Mouse (Mus musculus): Measurements from ENCODE around the gene Mybphl. TPM values are rescaled to one million over a fixed set of nuclear protein-coding genes. Genes with fewer than 3 reads are reported as not detected.
A peak's percentile ranks its signal among the peaks of the same experiment; 100 is the strongest.

Mybphl gene
- total RNA-seq, 1 experiment, result not detected

- no peak for TF ChIP-seq HCFC1 (IDR thresholded peaks at IDR 0.05; ENCODE audit: borderline replicate concordance, insufficient read depth, low read length)
- no peak for TF ChIP-seq MAFK (IDR thresholded peaks at IDR 0.05; ENCODE audit: insufficient read depth, low read depth, low read length)
- no peak for TF ChIP-seq ZC3H11A (IDR thresholded peaks at IDR 0.05; ENCODE audit: borderline replicate concordance, low read depth, low read length)
- TF ChIP-seq ZNF384 (IDR thresholded peaks at IDR 0.05; ENCODE audit: low read depth, low read length), result no peak
- TF ChIP-seq CHD2 (IDR thresholded peaks at IDR 0.05; ENCODE audit: low read depth, low read length), result no peak
- no peak for DNase-seq (ENCODE audit: low read depth, low spot score)
- Histone ChIP-seq H3K4me1 (ENCODE audit: control insufficient read depth in 2 of 2, insufficient read depth in 2 of 2, low read length in 2 of 2, poor library complexity in 1 of 2) (peaks cover 4 to 8% of the 10 kb centered on the region in 2 experiments; a peak in 2 of 4 replicates), H3K9me3 (ENCODE audit: control insufficient read depth, insufficient read depth, low read depth, low read length) (no peaks in the 10 kb centered on the region), H3K9ac (ENCODE audit: insufficient read depth, low read depth, low read length, poor library complexity, severe bottlenecking) (no peak overlapping the region), H3K27ac (ENCODE audit: insufficient read depth, low read depth, low read length, poor library complexity, severe bottlenecking) (no peak overlapping the region), H3K4me3 (ENCODE audit: insufficient read depth in 1 of 2, low read depth in 1 of 2, low read length in 2 of 2, poor library complexity in 1 of 2, severe bottlenecking in 1 of 2) (no peak overlapping the region), H3K36me3 (ENCODE audit: control insufficient read depth, insufficient read depth, low read length, poor library complexity, severe bottlenecking) (no peaks in the 10 kb centered on the region; the same call in 1 of the 2 replicates)
- in situ Hi-C loops (cut with MboI; ENCODE audit: low sequenced_read_pairs in 2 of 2, unreplicated experiment in 2 of 2), result no loop called here
These were observed 3.8 kb upstream of the Mybphl start for GRCm38 (mm10) chr3:108360894-108361293.

- Histone ChIP-seq H3K4me1 (ENCODE audit: control insufficient read depth in 2 of 2, insufficient read depth in 2 of 2, low read length in 2 of 2, poor library complexity in 1 of 2) (peaks cover 4 to 8% of the 10 kb centered on the region in 2 experiments; a peak in 2 of 4 replicates), H3K9me3 (ENCODE audit: control insufficient read depth, insufficient read depth, low read depth, low read length) (no peaks in the 10 kb centered on the region), H3K4me3 (ENCODE audit: insufficient read depth in 1 of 2, low read depth in 1 of 2, low read length in 2 of 2, poor library complexity in 1 of 2, severe bottlenecking in 1 of 2) (no peak overlapping the region), H3K27ac (ENCODE audit: insufficient read depth, low read depth, low read length, poor library complexity, severe bottlenecking) (no peak overlapping the region), H3K9ac (ENCODE audit: insufficient read depth, low read depth, low read length, poor library complexity, severe bottlenecking) (no peak overlapping the region), H3K36me3 (ENCODE audit: control insufficient read depth, insufficient read depth, low read length, poor library complexity, severe bottlenecking) (no peaks in the 10 kb centered on the region)
- DNase-seq (ENCODE audit: low read depth, low spot score), result no peak
- TF ChIP-seq MAFK (IDR thresholded peaks at IDR 0.05; ENCODE audit: insufficient read depth, low read depth, low read length), result no peak
- TF ChIP-seq HCFC1 (IDR thresholded peaks at IDR 0.05; ENCODE audit: borderline replicate concordance, insufficient read depth, low read length), result no peak
- no peak for TF ChIP-seq CHD2 (IDR thresholded peaks at IDR 0.05; ENCODE audit: low read depth, low read length)
- TF ChIP-seq ZC3H11A (IDR thresholded peaks at IDR 0.05; ENCODE audit: borderline replicate concordance, low read depth, low read length), result no peak
- no peak for TF ChIP-seq ZNF384 (IDR thresholded peaks at IDR 0.05; ENCODE audit: low read depth, low read length)
- in situ Hi-C loops (cut with MboI; ENCODE audit: low sequenced_read_pairs in 2 of 2, unreplicated experiment in 2 of 2), result no loop called here
These were observed 1.1 kb upstream of the Mybphl start for GRCm38 (mm10) chr3:108363626-108364025.

- in situ Hi-C loops (cut with MboI; ENCODE audit: low sequenced_read_pairs in 2 of 2, unreplicated experiment in 2 of 2), result no loop called here
- Histone ChIP-seq H3K36me3 (ENCODE audit: control insufficient read depth, insufficient read depth, low read length, poor library complexity, severe bottlenecking) (no peaks in the 10 kb centered on the region), H3K4me1 (ENCODE audit: control insufficient read depth in 2 of 2, insufficient read depth in 2 of 2, low read length in 2 of 2, poor library complexity in 1 of 2) (peaks cover 1 to 2% of the 10 kb centered on the region in 2 experiments; a peak in 2 of 4 replicates), H3K9me3 (ENCODE audit: control insufficient read depth, insufficient read depth, low read depth, low read length) (no peaks in the 10 kb centered on the region), H3K27ac (ENCODE audit: insufficient read depth, low read depth, low read length, poor library complexity, severe bottlenecking) (no peak overlapping the region), H3K9ac (ENCODE audit: insufficient read depth, low read depth, low read length, poor library complexity, severe bottlenecking) (peak overlapping the region; percentile 6; the same call in 1 of the 2 replicates), H3K4me3 (ENCODE audit: insufficient read depth in 1 of 2, low read depth in 1 of 2, low read length in 2 of 2, poor library complexity in 1 of 2, severe bottlenecking in 1 of 2) (peak overlapping the region; percentile 16 to 31; a peak in 3 of 4 replicates)
- TF ChIP-seq ZC3H11A (IDR thresholded peaks at IDR 0.05; ENCODE audit: borderline replicate concordance, low read depth, low read length), result no peak
- no peak for TF ChIP-seq HCFC1 (IDR thresholded peaks at IDR 0.05; ENCODE audit: borderline replicate concordance, insufficient read depth, low read length)
- TF ChIP-seq ZNF384 (IDR thresholded peaks at IDR 0.05; ENCODE audit: low read depth, low read length), result no peak
- no peak for TF ChIP-seq MAFK (IDR thresholded peaks at IDR 0.05; ENCODE audit: insufficient read depth, low read depth, low read length)
- TF ChIP-seq CHD2 (IDR thresholded peaks at IDR 0.05; ENCODE audit: low read depth, low read length), result no peak
- DNase-seq (ENCODE audit: low read depth, low spot score), result no peak
These were observed 2.5 kb downstream of the Mybphl start for GRCm38 (mm10) chr3:108367173-108367572.

GRCm38 (mm10) chr3:108367828-108368227, 3.1 kb downstream of the Mybphl start:
- DNase-seq (ENCODE audit: low read depth, low spot score), result no peak
- H3K36me3 ChIP-seq (ENCODE audit: control insufficient read depth, insufficient read depth, low read length, poor library complexity, severe bottlenecking), result no peaks in the 10 kb centered on the region
- no peaks in the 10 kb centered on the region for H3K9me3 ChIP-seq (ENCODE audit: control insufficient read depth, insufficient read depth, low read depth, low read length)
- H3K9ac ChIP-seq (ENCODE audit: insufficient read depth, low read depth, low read length, poor library complexity, severe bottlenecking), result peak overlapping the region; percentile 6; the same call in 1 of the 2 replicates
- H3K4me1 ChIP-seq (ENCODE audit: control insufficient read depth in 2 of 2, insufficient read depth in 2 of 2, low read length in 2 of 2, poor library complexity in 1 of 2), result no peaks in the 10 kb centered on the region; a peak in 1 of 4 replicates
- in situ Hi-C loops (cut with MboI; ENCODE audit: low sequenced_read_pairs in 2 of 2, unreplicated experiment in 2 of 2), result no loop called here
- no peak overlapping the region for H3K27ac ChIP-seq (ENCODE audit: insufficient read depth, low read depth, low read length, poor library complexity, severe bottlenecking)
- H3K4me3 ChIP-seq (ENCODE audit: insufficient read depth in 1 of 2, low read depth in 1 of 2, low read length in 2 of 2, poor library complexity in 1 of 2, severe bottlenecking in 1 of 2), result no peak overlapping the region; a peak in 2 of 4 replicates
- TF ChIP-seq CHD2 (IDR thresholded peaks at IDR 0.05; ENCODE audit: low read depth, low read length), result no peak
- TF ChIP-seq HCFC1 (IDR thresholded peaks at IDR 0.05; ENCODE audit: borderline replicate concordance, insufficient read depth, low read length), result no peak
- TF ChIP-seq ZC3H11A (IDR thresholded peaks at IDR 0.05; ENCODE audit: borderline replicate concordance, low read depth, low read length), result no peak
- TF ChIP-seq ZNF384 (IDR thresholded peaks at IDR 0.05; ENCODE audit: low read depth, low read length), result no peak
- TF ChIP-seq MAFK (IDR thresholded peaks at IDR 0.05; ENCODE audit: insufficient read depth, low read depth, low read length), result no peak
